Mouse (Mus musculus) G1E (cell line): ENCODE results near the gene Gnai1. TPM values are rescaled to one million over a fixed set of nuclear protein-coding genes. Genes with fewer than 3 reads are reported as not detected.
"Not testable (repeated sequence)": the region's sequence is repeated elsewhere in the genome, so short reads cannot be mapped to it uniquely, and the experiment has no call there.

Source experiments
- ATAC-seq: 2 replicates; pipeline ENCODE4 v1.8.0; 2016; ENCODE audit warnings: mild to moderate bottlenecking; ENCODE audit not compliant: insufficient number of reproducible peaks, poor library complexity, low FRiP score, severe bottlenecking; ENCODE audit errors: extremely low read depth
- DNase-seq: peaks from one replicate; pipeline ENCODE4 v3.0.0; 2012; ENCODE audit warnings: low spot score
- H3K27me3 ChIP-seq: 2 replicates; pipeline ENCODE4 v1.6.1; 2012; ENCODE audit warnings: mild to moderate bottlenecking, low read length, inconsistent platforms; ENCODE audit not compliant: insufficient read depth
- H3K36me3 ChIP-seq: replicated peaks from 2 replicates; pipeline ENCODE3; 2012; ENCODE audit warnings: mild to moderate bottlenecking, inconsistent platforms
- H3K4me1 ChIP-seq: 2 replicates; pipeline ENCODE4 v1.6.1; 2012; ENCODE audit warnings: low read depth, low read length, inconsistent platforms, mixed read lengths; ENCODE audit not compliant: insufficient read depth
- H3K4me3 ChIP-seq: 2 replicates; pipeline ENCODE4 v1.5.1; 2012; ENCODE audit warnings: low read depth, mild to moderate bottlenecking, inconsistent platforms, low read length, moderate library complexity, mixed read lengths
- H3K9me3 ChIP-seq: replicated peaks from 2 replicates; pipeline ENCODE4 v1.6.1; 2012; ENCODE audit warnings: inconsistent platforms
- CTCF ChIP-seq: IDR thresholded peaks from 2 replicates; pipeline ENCODE4 v1.5.1; 2012; ENCODE audit warnings: low read depth, low read length, inconsistent platforms, mixed read lengths
- GATA1 ChIP-seq: IDR thresholded peaks from 2 replicates; pipeline ENCODE4 v1.6.1; 2012; ENCODE audit warnings: borderline replicate concordance, low read length, inconsistent platforms, mixed read lengths
- GATA2 ChIP-seq: IDR thresholded peaks from 2 replicates; pipeline ENCODE4 v1.6.1; 2012; ENCODE audit warnings: low read depth, low read length, inconsistent platforms, borderline replicate concordance
- POLR2AphosphoS5 ChIP-seq: IDR thresholded peaks from 2 replicates; pipeline ENCODE4 v1.6.1; 2012; ENCODE audit warnings: low read depth, low read length, inconsistent platforms; ENCODE audit not compliant: insufficient replicate concordance
- TAL1 ChIP-seq: conservative IDR thresholded peaks from 2 replicates; pipeline ENCODE4 v1.6.1; 2012; ENCODE audit warnings: low read depth, low read length, inconsistent platforms, mixed read lengths
- polyA plus RNA-seq: library from polyadenylated mRNA; stranded (reverse); fragments of >175 nt; gene quantifications from 2 replicates; pipeline ENCODE4 v1.2.3, GENCODE M21; 2012
- total RNA-seq, 2 experiments: library from RNA; stranded (forward) in 1 of 2; stranded (reverse) in 1 of 2; fragments of 200-1000 nt in 1 of 2; fragments of >200 nt in 1 of 2; fragmentation: Nextera tagmentation in 1 of 2; gene quantifications; 2 replicates each; pipeline ENCODE4 v1.2.3; 2014 to 2017

The Gnai1 gene
- total and polyA plus RNA-seq, 3 experiments: 0.11 TPM; not detected in 2

DNA sequence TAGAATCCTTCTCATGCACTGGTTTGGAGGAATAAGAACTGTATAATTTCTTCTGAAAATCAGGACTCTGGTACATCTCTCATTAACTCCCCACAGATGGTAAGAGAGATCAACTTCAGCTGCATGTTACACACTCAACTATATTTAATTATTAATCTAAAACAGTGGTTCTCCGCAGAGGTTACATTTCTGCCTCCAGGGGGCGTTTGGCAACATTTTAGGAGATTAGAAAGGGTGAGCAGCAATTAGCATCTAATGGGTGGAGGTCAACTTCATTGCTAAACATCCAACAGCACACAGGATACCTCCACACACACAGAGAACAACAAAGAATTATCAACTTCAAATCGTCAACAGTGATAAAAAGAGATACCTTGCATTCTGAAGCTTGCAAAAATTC is 2.0 kb downstream of the Gnai1 start:
- ATAC-seq: no peak
- Histone ChIP-seq H3K27me3 (no peaks in the 10 kb centered on the region), H3K4me1 (no peaks in the 10 kb centered on the region), H3K4me3 (no peak overlapping the region), H3K9me3 (peaks cover 15% of the 10 kb centered on the region), H3K36me3 (no peaks in the 10 kb centered on the region)
- TF ChIP-seq GATA1: no peak
- no peak for TF ChIP-seq GATA2
- no peak for TF ChIP-seq CTCF
- TF ChIP-seq TAL1: no peak
- no peak for TF ChIP-seq POLR2AphosphoS5
- no peak for DNase-seq

- Histone ChIP-seq H3K27me3 (no peaks in the 10 kb centered on the region), H3K36me3 (no peaks in the 10 kb centered on the region), H3K4me1 (no peaks in the 10 kb centered on the region), H3K9me3 (no peaks in the 10 kb centered on the region), H3K4me3 (no peak overlapping the region)
- TF ChIP-seq CTCF: no peak
- no peak for TF ChIP-seq GATA2
- ATAC-seq: no peak
- no peak for DNase-seq
Measured at GRCm38 (mm10) chr5:18347297-18347696, 12.9 kb downstream of the Gnai1 start.

DNA sequence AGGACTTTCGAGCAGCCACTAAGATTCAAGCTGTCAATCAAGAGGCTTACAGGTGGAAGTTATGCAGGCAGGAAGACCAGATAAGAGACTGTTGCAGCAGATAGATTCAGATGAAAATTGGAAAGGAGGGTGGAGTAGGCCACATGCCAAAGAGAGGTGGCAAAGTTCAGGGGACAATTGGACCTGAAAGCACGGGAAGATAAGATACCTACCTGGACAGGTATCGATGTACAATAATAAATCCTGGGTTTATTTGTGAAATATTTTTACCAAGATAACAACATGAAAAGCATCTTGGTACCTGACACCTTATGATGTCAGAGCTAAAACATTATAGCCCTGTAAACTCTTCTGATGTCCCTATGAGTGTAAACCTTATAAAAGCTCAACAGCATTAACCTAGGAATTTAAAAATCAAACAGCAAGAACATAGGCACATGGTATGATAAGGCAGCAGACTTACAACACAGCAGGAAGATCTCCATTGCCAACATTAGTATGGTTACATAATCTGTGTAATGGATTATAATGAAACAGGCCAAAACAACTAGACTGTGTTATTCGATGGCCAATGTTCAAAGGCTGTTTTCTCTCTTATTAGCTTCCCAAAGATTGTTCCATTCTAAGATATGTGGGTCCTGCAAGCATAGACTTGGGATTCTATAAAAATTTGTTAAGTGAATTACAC is 16.6 kb downstream of the Gnai1 start:
- ATAC-seq: no peak
- TF ChIP-seq GATA2 (no peak), TAL1 (no peak)
- Histone ChIP-seq H3K9me3 (no peaks in the 10 kb centered on the region), H3K4me3 (no peak overlapping the region), H3K36me3 (no peaks in the 10 kb centered on the region), H3K27me3 (no peaks in the 10 kb centered on the region), H3K4me1 (no peaks in the 10 kb centered on the region)
- DNase-seq: no peak

DNA sequence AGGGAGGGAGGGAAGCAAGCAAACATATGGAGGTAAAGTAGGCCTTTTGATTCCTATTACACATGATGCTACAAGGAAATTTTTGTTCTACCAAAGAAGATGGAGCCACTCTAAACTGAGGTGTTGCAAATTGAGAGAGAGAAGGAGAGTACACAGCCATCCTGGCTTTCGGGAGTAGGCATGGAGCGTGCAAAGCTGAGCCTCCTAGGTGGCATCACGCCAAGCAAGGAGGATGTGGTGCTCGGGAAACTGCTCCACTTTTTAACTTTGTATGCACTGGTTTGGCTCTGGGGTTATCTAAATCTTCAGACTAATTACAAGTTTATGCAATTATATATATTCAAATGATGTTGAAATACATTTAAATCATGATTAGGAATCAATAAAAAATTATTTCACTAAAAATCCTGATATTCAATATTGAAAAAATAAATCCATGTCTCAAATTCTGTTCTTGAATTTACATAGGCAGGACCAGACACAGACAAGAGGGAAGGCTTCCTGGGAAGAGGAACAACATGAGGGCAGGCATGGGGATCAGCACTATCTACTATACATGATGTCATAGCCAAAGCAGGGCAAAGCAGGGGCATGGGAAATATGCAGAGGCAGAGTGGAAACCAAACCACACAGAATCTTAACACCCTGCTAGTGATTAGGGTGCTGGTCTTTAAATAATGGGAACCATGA is 17.2 kb downstream of the Gnai1 start:
- ATAC-seq (no peak), DNase-seq (no peak)
- TF ChIP-seq GATA2: no peak
- TF ChIP-seq POLR2AphosphoS5: no peak
- no peak for TF ChIP-seq GATA1
- TF ChIP-seq CTCF: no peak
- no peak for TF ChIP-seq TAL1
- H3K27me3 ChIP-seq: no peaks in the 10 kb centered on the region
- H3K36me3 ChIP-seq: no peaks in the 10 kb centered on the region
- no peaks in the 10 kb centered on the region for H3K9me3 ChIP-seq
- H3K4me3 ChIP-seq: no peak overlapping the region
- H3K4me1 ChIP-seq: no peaks in the 10 kb centered on the region

- H3K27me3 ChIP-seq, DNase-seq, H3K4me3 ChIP-seq, H3K4me1 ChIP-seq, ATAC-seq, H3K9me3 ChIP-seq, H3K36me3 ChIP-seq: not testable (repeated sequence)
Measured at GRCm38 (mm10) chr5:18341876-18342275, 18.3 kb downstream of the Gnai1 start.

DNA sequence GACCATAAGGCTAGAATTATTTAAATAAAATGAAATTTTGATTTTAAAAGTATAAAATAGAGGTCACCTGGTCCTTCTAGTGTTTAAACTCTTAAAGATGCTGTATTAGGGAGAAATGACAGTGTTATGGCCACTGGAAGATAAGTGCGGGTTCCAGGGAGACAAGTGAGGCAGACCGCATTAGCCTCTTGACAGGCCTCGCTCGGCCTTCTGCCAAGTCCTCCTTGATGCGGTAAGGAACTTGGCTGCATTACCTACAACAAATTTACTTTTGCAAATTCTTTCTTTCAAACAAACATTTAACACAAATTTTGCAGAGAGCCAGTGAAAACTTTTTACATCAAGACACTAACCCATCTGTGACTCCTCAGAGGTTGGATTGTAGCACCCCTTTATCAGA is 27.9 kb downstream of the Gnai1 start:
- DNase-seq: no peak
- no peak overlapping the region for H3K4me3 ChIP-seq
- H3K36me3 ChIP-seq: no peaks in the 10 kb centered on the region
- no peaks in the 10 kb centered on the region for H3K4me1 ChIP-seq
- TF ChIP-seq GATA2 (no peak), TAL1 (no peak), CTCF (no peak), POLR2AphosphoS5 (no peak), GATA1 (no peak)
- no peaks in the 10 kb centered on the region for H3K9me3 ChIP-seq
- no peak for ATAC-seq
- no peaks in the 10 kb centered on the region for H3K27me3 ChIP-seq

- no peak for ATAC-seq
Measured at GRCm38 (mm10) chr5:18330726-18331125, 29.4 kb downstream of the Gnai1 start.

More at GRCm38 (mm10) chr5:18330726-18331125, 29.4 kb downstream of the Gnai1 start:
- Histone ChIP-seq H3K4me3 (no peak overlapping the region), H3K27me3 (no peaks in the 10 kb centered on the region), H3K4me1 (no peaks in the 10 kb centered on the region), H3K36me3 (no peaks in the 10 kb centered on the region), H3K9me3 (no peaks in the 10 kb centered on the region)
- DNase-seq: no peak
- TF ChIP-seq GATA1 (no peak), TAL1 (no peak), GATA2 (no peak)
